Mouse (Mus musculus) kidney, adult 2 months (tissue): Measurements from ENCODE around the gene Nrxn3.

Source experiments
- CTCF ChIP-seq: fragments of 200-500 bp; conservative IDR thresholded peaks from 2 replicates; pipeline ENCODE4 v1.5.1; 2011; ENCODE audit warnings: low read depth, mild to moderate bottlenecking, control low read depth, low read length, moderate library complexity, mixed read lengths; ENCODE audit not compliant: insufficient read depth, insufficient read length
- POLR2A ChIP-seq: fragments of 200-500 bp; IDR thresholded peaks from one replicate; pipeline ENCODE4 v1.6.1; 2011; ENCODE audit warnings: low read depth, low read length, control low read depth

- TF ChIP-seq POLR2A (no peak), CTCF (no peak)
These were observed 451.9 kb downstream of the Nrxn3 start for GRCm38 (mm10) chr12:89174306-89175159.
